Mouse (Mus musculus) limb, embryonic 14.5 days (tissue): ENCODE measurements around the gene Olfr282. TPM values are rescaled to one million over a fixed set of nuclear protein-coding genes. Genes with fewer than 3 reads are reported as not detected.
"Not testable (repeated sequence)": the region's sequence is repeated elsewhere in the genome, so short reads cannot be mapped to it uniquely, and the experiment has no call there.

ENCODE experiments used
- ATAC-seq: fragments of 200-750 bp; cut with Nextera tagmentation; 2 replicates; pipeline ENCODE4 v1.8.0; 2017; ENCODE audit warnings: low read depth, moderate number of reproducible peaks, moderate TSS enrichment; ENCODE audit not compliant: low FRiP score
- DNase-seq: peaks from one replicate; pipeline ENCODE4 v3.0.0-alpha.2; 2015; ENCODE audit warnings: low spot score
- H3K27ac ChIP-seq: fragments of 300-500 bp; sonication (generic); replicated peaks from 2 replicates; pipeline ENCODE4 v1.5.1; 2014; ENCODE audit warnings: low read depth, mild to moderate bottlenecking, low read length, moderate library complexity, mixed read lengths
- H3K27me3 ChIP-seq: fragments of 300-500 bp; sonication (generic); 2 replicates; pipeline ENCODE4 v1.6.1; 2014; ENCODE audit warnings: low read length, mixed read lengths; ENCODE audit not compliant: control insufficient read depth, insufficient read depth
- H3K36me3 ChIP-seq: fragments of 300-500 bp; sonication (generic); 2 replicates; pipeline ENCODE4 v1.6.1; 2014; ENCODE audit warnings: mild to moderate bottlenecking, low read length, moderate library complexity, mixed read lengths; ENCODE audit not compliant: control insufficient read depth, insufficient read depth
- H3K4me1 ChIP-seq: fragments of 300-500 bp; sonication (generic); 2 replicates; pipeline ENCODE4 v1.6.1; 2014; ENCODE audit warnings: antibody characterized with exemption, low read length, mixed read lengths; ENCODE audit not compliant: control insufficient read depth, insufficient read depth
- H3K4me2 ChIP-seq: fragments of 300-500 bp; sonication (generic); replicated peaks from 2 replicates; pipeline ENCODE4 v1.6.1; 2014; ENCODE audit warnings: low read depth, mild to moderate bottlenecking, low read length, moderate library complexity; ENCODE audit not compliant: severe bottlenecking
- H3K4me3 ChIP-seq: fragments of 300-500 bp; sonication (generic); replicated peaks from 2 replicates; pipeline ENCODE4 v1.5.1; 2014; ENCODE audit warnings: low read length
- H3K9ac ChIP-seq: fragments of 300-500 bp; sonication (generic); 2 replicates; pipeline ENCODE4 v1.6.1; 2014; ENCODE audit warnings: mild to moderate bottlenecking, low read depth, low read length, moderate library complexity; ENCODE audit not compliant: severe bottlenecking
- H3K9me3 ChIP-seq: fragments of 300-500 bp; sonication (generic); 2 replicates; pipeline ENCODE4 v1.6.1; 2016; ENCODE audit warnings: low read length; ENCODE audit not compliant: control insufficient read depth
- POLR2A ChIP-seq: fragments of 200-500 bp; IDR thresholded peaks from 2 replicates; pipeline ENCODE4 v1.8.0; 2012; ENCODE audit warnings: inconsistent platforms, mild to moderate bottlenecking, moderate library complexity, borderline replicate concordance; ENCODE audit not compliant: insufficient read depth, insufficient read length; ENCODE audit errors: extremely low read depth
- WGBS: fragments of 180-500 bp; shearing (Covaris S2); extraction: QIAGEN DNeasy Blood & Tissue Kit; methylation state at CpG from one replicate; pipeline ENCODE4 v1.1.7; 2014; 5-methylcytosine and 5-hydroxymethylcytosine counted together
- polyA plus RNA-seq, 2 experiments: library from polyadenylated mRNA; depleted of rRNA in 1 of 2; stranded (reverse) in 1 of 2; unstranded in 1 of 2; fragments of >200 nt; fragmentation: Nextera tagmentation in 1 of 2; extraction: Ambion mirVana in 1 of 2; gene quantifications; 2 replicates each; pipeline versions ENCODE4 v1.2.1 to v1.2.3; 2012 to 2014

Gene Olfr282
- polyA plus RNA-seq (2012; rRNA removed) (not detected in 2 replicates), polyA plus RNA-seq (2014; fragmentation: Nextera tagmentation; extraction: Ambion mirVana) (not detected in 2 replicates)

GRCm38 (mm10) chr15:98430925-98431324, at the start of gene Olfr282:
Gene Olfr282, plus strand, starts transcription at chr15:98431225.
- not testable (repeated sequence) for H3K9ac ChIP-seq, ATAC-seq, DNase-seq, H3K4me1 ChIP-seq, H3K27ac ChIP-seq, H3K9me3 ChIP-seq, H3K4me2 ChIP-seq, H3K4me3 ChIP-seq, H3K36me3 ChIP-seq, H3K27me3 ChIP-seq
- WGBS: 70% methylated on average over 5 of the region's 5 CpGs

GRCm38 (mm10) chr15:98387621-98388020, 43.4 kb upstream of the Olfr282 start:
- no peak for ATAC-seq
- no peak overlapping the region for H3K4me3 ChIP-seq
- H3K4me2 ChIP-seq: no peak overlapping the region
- no peak overlapping the region for H3K9ac ChIP-seq
- H3K27ac ChIP-seq: no peak overlapping the region
- H3K36me3 ChIP-seq: no peaks in the 10 kb centered on the region
- no peaks in the 10 kb centered on the region for H3K27me3 ChIP-seq
- no peaks in the 10 kb centered on the region for H3K9me3 ChIP-seq
- DNase-seq: no peak
- no peak for TF ChIP-seq POLR2A
- no peaks in the 10 kb centered on the region for H3K4me1 ChIP-seq
- WGBS: 70% methylated on average over 2 of the region's 2 CpGs

GRCm38 (mm10) chr15:98389796-98390195, 41.2 kb upstream of the Olfr282 start:
- 31% methylated on average over 7 of the region's 7 CpGs for WGBS
- no peak for ATAC-seq

GRCm38 (mm10) chr15:98391081-98391902, 39.7 kb upstream of the Olfr282 start:
- DNase-seq: no peak
- no peaks in the 10 kb centered on the region for H3K4me1 ChIP-seq
- WGBS: 62% methylated on average over 10 of the region's 10 CpGs
- no peak overlapping the region for H3K4me2 ChIP-seq
- H3K27ac ChIP-seq: no peak overlapping the region
- no peaks in the 10 kb centered on the region for H3K27me3 ChIP-seq
- no peaks in the 10 kb centered on the region for H3K36me3 ChIP-seq
- H3K9me3 ChIP-seq: no peaks in the 10 kb centered on the region
- H3K9ac ChIP-seq: no peak overlapping the region
- peak; percentile 62 for ATAC-seq
- no peak overlapping the region for H3K4me3 ChIP-seq
- no peak for TF ChIP-seq POLR2A

More at GRCm38 (mm10) chr15:98389796-98390195, 41.2 kb upstream of the Olfr282 start:
- no peak overlapping the region for H3K27ac ChIP-seq
- H3K4me1 ChIP-seq: no peaks in the 10 kb centered on the region
- no peaks in the 10 kb centered on the region for H3K27me3 ChIP-seq
- TF ChIP-seq POLR2A: no peak
- no peak overlapping the region for H3K4me2 ChIP-seq
- no peaks in the 10 kb centered on the region for H3K36me3 ChIP-seq
- H3K4me3 ChIP-seq: no peak overlapping the region
- DNase-seq: peak; percentile 64
- no peaks in the 10 kb centered on the region for H3K9me3 ChIP-seq
- H3K9ac ChIP-seq: no peak overlapping the region

- no peak overlapping the region for H3K9ac ChIP-seq
- H3K4me2 ChIP-seq: no peak overlapping the region
- DNase-seq: no peak
- TF ChIP-seq POLR2A: no peak
- H3K4me1 ChIP-seq: no peaks in the 10 kb centered on the region
- H3K4me3 ChIP-seq: no peak overlapping the region
- 43% methylated on average over 2 of the region's 2 CpGs for WGBS
- H3K9me3 ChIP-seq: no peaks in the 10 kb centered on the region
- H3K36me3 ChIP-seq: no peaks in the 10 kb centered on the region
- no peak overlapping the region for H3K27ac ChIP-seq
- no peak; the same call in 1 of the 2 replicates for ATAC-seq
- H3K27me3 ChIP-seq: no peaks in the 10 kb centered on the region
Measured at GRCm38 (mm10) chr15:98391903-98392187, 39.2 kb upstream of the Olfr282 start.
